Mouse (Mus musculus): ENCODE data around the gene Ms4a15.

DNA sequence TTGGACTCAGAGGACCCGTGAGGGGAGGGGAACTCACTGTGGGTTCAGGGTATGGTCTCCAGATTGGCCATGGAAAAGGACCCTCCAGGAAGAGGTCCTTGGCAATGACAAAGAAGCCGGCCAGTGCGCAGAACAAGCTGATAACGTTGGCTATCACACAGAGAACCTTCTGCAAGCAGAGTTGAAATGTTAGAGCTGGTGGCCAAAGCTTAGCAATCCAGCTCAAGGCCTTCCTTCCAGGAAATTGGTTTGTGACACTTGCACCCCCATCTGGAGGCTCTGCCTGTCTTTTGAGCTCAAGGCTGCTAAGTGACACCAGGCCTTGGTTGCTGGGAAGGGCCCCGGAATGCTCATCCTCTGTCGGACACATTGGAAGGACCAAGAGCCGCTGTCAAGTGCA, 27.3 kb downstream of the Ms4a15 start:
- no peak for TF ChIP-seq MAFK (IDR thresholded peaks at IDR 0.05; ENCODE audit: insufficient replicate concordance, low read length)
- no peak for TF ChIP-seq ETS1 (conservative IDR thresholded peaks at IDR 0.05; ENCODE audit: low read depth, low read length)
- no peak for TF ChIP-seq TBP (conservative IDR thresholded peaks at IDR 0.05; ENCODE audit: low read depth, low read length)
- no peak for TF ChIP-seq POLR2A (IDR thresholded peaks at IDR 0.05; ENCODE audit: low read depth, low read length)
- no peak for TF ChIP-seq EP300 (IDR thresholded peaks at IDR 0.05; ENCODE audit: low read length)
- no peak for TF ChIP-seq CTCF (conservative IDR thresholded peaks at IDR 0.05 in 1 of 2, IDR thresholded peaks at IDR 0.05 in 1 of 2; ENCODE audit: low read depth in 2 of 2, low read length in 2 of 2)
- no peak for TF ChIP-seq POLR2AphosphoS2 (IDR thresholded peaks at IDR 0.05; ENCODE audit: low read depth, low read length)
- TF ChIP-seq MAX (IDR thresholded peaks at IDR 0.05; ENCODE audit: low read length): no peak

All from CH12.LX (cell line).